Mouse (Mus musculus) hindbrain, embryonic 10.5 days (tissue): Measurements from ENCODE around the gene Trex1. TPM values are rescaled to one million over a fixed set of nuclear protein-coding genes. Genes with fewer than 3 reads are reported as not detected.
A peak's percentile ranks its signal among the peaks of the same experiment; 100 is the strongest.

Source experiments
- DNase-seq: peaks from one replicate; pipeline ENCODE4 v3.0.0-alpha.2; 2017; ENCODE audit warnings: low spot score
- H3K27ac ChIP-seq: fragments of 300-500 bp; sonication (generic); 2 replicates; pipeline ENCODE4 v1.5.1; 2016; ENCODE audit warnings: mild to moderate bottlenecking, moderate library complexity
- H3K27me3 ChIP-seq: fragments of 300-500 bp; sonication (generic); 2 replicates; pipeline ENCODE4 v1.6.1; 2016; ENCODE audit warnings: mild to moderate bottlenecking; ENCODE audit not compliant: poor library complexity, insufficient read depth, severe bottlenecking
- H3K36me3 ChIP-seq: fragments of 300-500 bp; sonication (generic); 2 replicates; pipeline ENCODE4 v1.6.1; 2016; ENCODE audit warnings: mild to moderate bottlenecking, moderate library complexity
- H3K4me1 ChIP-seq: fragments of 300-500 bp; sonication (generic); replicated peaks from 2 replicates; pipeline ENCODE4 v1.6.1; 2016; ENCODE audit warnings: mild to moderate bottlenecking
- H3K4me3 ChIP-seq: fragments of 300-500 bp; sonication (generic); 2 replicates; pipeline ENCODE4 v1.5.1; 2016; ENCODE audit warnings: mild to moderate bottlenecking, moderate library complexity
- H3K9me3 ChIP-seq: fragments of 300-500 bp; sonication (generic); 2 replicates; pipeline ENCODE4 v1.6.1; 2016; ENCODE audit warnings: mild to moderate bottlenecking, moderate library complexity
- WGBS: fragments of 180-500 bp; shearing (Covaris S2); methylation state at CpG from one replicate; pipeline ENCODE4 v1.1.7; 2016; 5-methylcytosine and 5-hydroxymethylcytosine counted together
- polyA plus RNA-seq: library from polyadenylated mRNA; unstranded; fragments of >200 nt; fragmentation: Nextera tagmentation; extraction: Ambion mirVana; gene quantifications from 2 replicates; pipeline ENCODE4 v1.2.1, GENCODE M21; 2016

The Trex1 gene
- 8.1 and 11.3 TPM in 2 replicates for polyA plus RNA-seq

- H3K4me3 ChIP-seq: peak within 1 kb of the TSS; percentile 43
- WGBS: 33% methylated on average over 15 of the region's 15 CpGs
Measured at GRCm38 (mm10) chr9:109059136-109059903, at the start of gene Trex1. Gene Trex1, minus strand, starts transcription at chr9:109059734.

GRCm38 (mm10) chr9:109107341-109107740, 47.8 kb upstream of the Trex1 start:
- Histone ChIP-seq H3K27ac (no peak overlapping the region), H3K9me3 (no peaks in the 10 kb centered on the region), H3K4me1 (0 out of 2 replicates have a peak, but pooled peaks cover 8% of the 10 kb centered on the region), H3K27me3 (no peaks in the 10 kb centered on the region), H3K36me3 (peaks cover 100% of the 10 kb centered on the region), H3K4me3 (no peak overlapping the region)
- DNase-seq: no peak
- 86% methylated on average over 6 of the region's 6 CpGs for WGBS

More at GRCm38 (mm10) chr9:109059136-109059903, at the start of gene Trex1:
- H3K36me3 ChIP-seq: peaks cover 82% of the 10 kb centered on the region
- H3K4me1 ChIP-seq: peaks cover 28% of the 10 kb centered on the region
- H3K27ac ChIP-seq: peak within 1 kb of the TSS; percentile 87
- H3K27me3 ChIP-seq: no peaks in the 10 kb centered on the region
- DNase-seq: peak; percentile 87
- H3K9me3 ChIP-seq: no peaks in the 10 kb centered on the region

DNA sequence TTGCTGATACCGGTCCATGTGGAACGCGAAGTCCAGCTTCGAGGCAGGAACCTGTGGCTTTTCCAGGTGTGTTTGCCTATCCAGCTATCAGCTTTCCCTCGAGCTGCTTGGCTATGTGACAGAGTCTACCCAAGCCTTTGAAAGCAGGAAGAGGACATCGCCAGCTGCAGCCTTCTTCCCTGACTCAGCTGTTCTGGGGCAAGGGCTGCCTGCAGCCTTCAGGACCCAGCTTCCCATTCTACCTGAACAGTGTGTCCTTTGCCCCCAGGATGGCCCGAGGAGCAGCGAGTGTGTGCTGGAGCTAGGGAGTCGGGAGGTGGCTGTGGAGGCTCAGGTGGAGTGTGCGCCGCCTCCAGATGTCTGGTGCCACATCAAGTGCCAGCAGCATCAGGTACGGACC, 46.1 kb upstream of the Trex1 start:
- Histone ChIP-seq H3K27ac (no peak overlapping the region), H3K27me3 (no peaks in the 10 kb centered on the region), H3K36me3 (peaks cover 100% of the 10 kb centered on the region), H3K9me3 (no peaks in the 10 kb centered on the region), H3K4me1 (0 out of 2 replicates have a peak, but pooled peaks cover 8% of the 10 kb centered on the region), H3K4me3 (no peak overlapping the region)
- DNase-seq: no peak
- 96% methylated on average over 12 of the region's 12 CpGs for WGBS

- Histone ChIP-seq H3K36me3 (peaks cover 100% of the 10 kb centered on the region), H3K27me3 (no peaks in the 10 kb centered on the region), H3K27ac (no peak overlapping the region), H3K4me1 (0 out of 2 replicates have a peak, but pooled peaks cover 8% of the 10 kb centered on the region), H3K9me3 (no peaks in the 10 kb centered on the region), H3K4me3 (no peak overlapping the region)
- no peak for DNase-seq
- 90% methylated on average over 12 of the region's 12 CpGs for WGBS
Measured at GRCm38 (mm10) chr9:109105011-109105410, 45.5 kb upstream of the Trex1 start.

DNA sequence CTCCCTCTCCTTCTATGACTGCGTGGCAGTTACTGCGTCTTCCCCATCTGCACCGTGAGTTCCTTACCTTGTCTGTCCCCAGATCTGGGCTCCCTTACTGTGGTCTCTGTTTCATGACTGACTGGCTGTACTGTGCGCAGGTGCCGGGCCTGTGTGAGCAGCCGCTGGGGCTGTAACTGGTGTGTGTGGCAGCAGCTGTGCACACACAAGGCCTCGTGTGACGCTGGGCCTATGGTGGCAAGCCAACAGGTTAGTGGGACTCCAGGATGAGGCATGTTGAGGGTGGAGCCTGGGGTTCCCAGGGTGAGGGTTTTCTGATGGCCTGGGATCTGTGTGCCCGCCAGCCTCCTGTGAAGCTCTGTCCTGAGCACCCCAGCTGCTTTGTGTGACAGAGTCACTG, 44.5 kb upstream of the Trex1 start:
- Histone ChIP-seq H3K4me3 (no peak overlapping the region), H3K27me3 (no peaks in the 10 kb centered on the region), H3K9me3 (no peaks in the 10 kb centered on the region), H3K36me3 (peaks cover 100% of the 10 kb centered on the region), H3K4me1 (peaks cover 14% of the 10 kb centered on the region), H3K27ac (no peak overlapping the region)
- WGBS: 86% methylated on average over 9 of the region's 9 CpGs
- no peak for DNase-seq

DNA sequence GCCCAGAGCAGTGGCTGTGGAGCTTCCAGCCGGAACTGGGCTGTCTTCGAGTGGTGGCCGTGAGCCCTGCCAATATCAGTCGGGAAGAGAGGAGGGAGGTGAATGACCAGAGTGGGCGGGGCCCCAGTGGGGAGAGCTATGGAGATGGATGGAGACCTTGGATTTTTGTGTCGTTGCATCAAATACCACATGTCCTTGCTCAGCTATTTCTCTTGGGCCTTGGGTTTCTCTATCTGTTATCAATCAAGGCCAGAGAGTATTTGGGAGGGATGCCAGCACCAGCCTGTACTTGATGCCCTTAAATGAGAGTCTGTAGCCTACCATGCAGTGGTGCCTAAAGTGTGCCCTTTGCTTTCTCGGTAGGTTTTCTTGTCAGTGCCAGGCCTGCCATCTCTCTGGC, 43.7 kb upstream of the Trex1 start:
- Histone ChIP-seq H3K27me3 (no peaks in the 10 kb centered on the region), H3K27ac (no peak overlapping the region), H3K4me3 (no peak overlapping the region), H3K36me3 (peaks cover 98% of the 10 kb centered on the region), H3K4me1 (peaks cover 22% of the 10 kb centered on the region), H3K9me3 (no peaks in the 10 kb centered on the region)
- no peak for DNase-seq
- WGBS: 85% methylated on average over 7 of the region's 7 CpGs

GRCm38 (mm10) chr9:109102541-109102940, 43.0 kb upstream of the Trex1 start:
- H3K27ac ChIP-seq: no peak overlapping the region
- no peak for DNase-seq
- H3K4me3 ChIP-seq: no peak overlapping the region
- no peaks in the 10 kb centered on the region for H3K27me3 ChIP-seq
- no peaks in the 10 kb centered on the region for H3K9me3 ChIP-seq
- peaks cover 95% of the 10 kb centered on the region for H3K36me3 ChIP-seq
- H3K4me1 ChIP-seq: peaks cover 29% of the 10 kb centered on the region
- WGBS: 90% methylated on average over 3 of the region's 3 CpGs

GRCm38 (mm10) chr9:109101933-109102445, 42.5 kb upstream of the Trex1 start:
- Histone ChIP-seq H3K4me3 (no peak overlapping the region), H3K4me1 (peaks cover 35% of the 10 kb centered on the region), H3K27ac (no peak overlapping the region; the same call in 1 of the 2 replicates), H3K36me3 (peaks cover 90% of the 10 kb centered on the region), H3K27me3 (no peaks in the 10 kb centered on the region), H3K9me3 (no peaks in the 10 kb centered on the region)
- DNase-seq: no peak
- 93% methylated on average over 5 of the region's 5 CpGs for WGBS

DNA sequence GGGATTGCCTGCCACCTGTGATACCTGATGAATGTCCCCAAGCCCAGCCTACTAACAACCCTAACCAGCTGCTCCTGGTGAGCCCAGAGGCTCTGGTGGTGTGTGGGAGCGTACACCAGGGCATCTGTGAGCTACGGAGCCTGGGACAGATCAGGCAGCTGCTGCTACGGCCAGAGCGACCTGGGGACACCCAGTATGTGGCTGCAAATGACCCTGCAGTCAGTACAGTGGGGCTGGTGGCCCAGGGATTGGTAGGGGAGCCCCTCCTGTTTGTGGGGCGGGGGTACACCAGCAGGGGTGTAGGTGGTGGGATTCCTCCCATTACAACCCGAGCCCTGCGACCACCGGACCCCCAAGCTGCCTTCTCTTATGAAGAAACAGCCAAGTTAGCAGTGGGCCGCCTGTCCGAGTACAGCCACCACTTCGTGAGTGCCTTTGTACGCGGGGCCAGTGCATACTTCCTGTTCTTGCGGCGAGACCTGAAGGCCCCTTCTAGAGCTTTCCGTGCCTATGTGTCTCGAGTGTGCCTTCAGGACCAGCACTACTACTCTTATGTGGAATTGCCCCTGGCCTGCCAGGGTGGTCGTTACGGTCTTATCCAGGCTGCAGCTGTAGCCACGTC, 40.9 kb upstream of the Trex1 start:
- Histone ChIP-seq H3K4me3 (no peak overlapping the region), H3K36me3 (peaks cover 74% of the 10 kb centered on the region), H3K9me3 (no peaks in the 10 kb centered on the region), H3K27me3 (no peaks in the 10 kb centered on the region), H3K4me1 (peaks cover 44% of the 10 kb centered on the region), H3K27ac (no peak overlapping the region)
- WGBS: 93% methylated on average over 20 of the region's 20 CpGs
- DNase-seq: no peak

DNA sequence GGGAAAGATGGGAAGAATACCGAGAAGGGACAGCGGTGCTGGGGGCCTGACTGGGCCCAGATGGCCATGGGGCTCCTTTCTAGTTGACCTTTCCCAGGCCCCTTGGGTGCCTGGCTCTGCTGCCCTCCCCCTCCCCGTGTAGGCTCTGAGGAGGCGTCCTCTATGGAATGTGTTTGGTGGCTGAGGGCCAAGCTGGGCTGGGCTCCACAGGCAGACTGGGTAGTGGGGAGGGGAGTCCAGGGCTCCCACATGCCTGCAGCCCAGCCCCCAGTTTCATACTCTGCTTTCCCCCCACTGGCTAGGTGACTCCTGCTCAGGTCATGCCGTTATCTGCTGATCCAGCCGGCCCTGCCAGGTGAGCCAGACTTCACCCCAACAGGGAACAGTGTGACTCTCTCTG, 39.4 kb upstream of the Trex1 start:
- Histone ChIP-seq H3K27me3 (no peaks in the 10 kb centered on the region), H3K4me1 (peaks cover 47% of the 10 kb centered on the region), H3K36me3 (peaks cover 59% of the 10 kb centered on the region), H3K9me3 (no peaks in the 10 kb centered on the region), H3K4me3 (peak overlapping the region; percentile 83), H3K27ac (peak overlapping the region; percentile 71)
- no peak for DNase-seq
- WGBS: 61% methylated on average over 6 of the region's 6 CpGs

- 90% methylated on average over 8 of the region's 8 CpGs for WGBS
- H3K27ac ChIP-seq: peak overlapping the region; percentile 98
- H3K4me3 ChIP-seq: peak overlapping the region; percentile 83
- H3K27me3 ChIP-seq: no peaks in the 10 kb centered on the region
- peaks cover 53% of the 10 kb centered on the region for H3K36me3 ChIP-seq
- H3K4me1 ChIP-seq: peaks cover 53% of the 10 kb centered on the region
- no peak for DNase-seq
- H3K9me3 ChIP-seq: no peaks in the 10 kb centered on the region
Measured at GRCm38 (mm10) chr9:109098366-109098765, 38.8 kb upstream of the Trex1 start.

GRCm38 (mm10) chr9:109097831-109098230, 38.3 kb upstream of the Trex1 start:
- 67% methylated on average over 5 of the region's 5 CpGs for WGBS
- H3K27ac ChIP-seq: peak overlapping the region; percentile 98
- DNase-seq: peak; percentile 24
- peaks cover 58% of the 10 kb centered on the region for H3K4me1 ChIP-seq
- H3K9me3 ChIP-seq: no peaks in the 10 kb centered on the region
- H3K27me3 ChIP-seq: no peaks in the 10 kb centered on the region
- H3K4me3 ChIP-seq: peak overlapping the region; percentile 83
- peaks cover 53% of the 10 kb centered on the region for H3K36me3 ChIP-seq

- H3K9me3 ChIP-seq: no peaks in the 10 kb centered on the region
- no peaks in the 10 kb centered on the region for H3K27me3 ChIP-seq
- H3K4me3 ChIP-seq: peak overlapping the region; percentile 83
- peak overlapping the region; percentile 98 for H3K27ac ChIP-seq
- DNase-seq: peak; percentile 39
- H3K4me1 ChIP-seq: peaks cover 63% of the 10 kb centered on the region
- 15% methylated on average over 6 of the region's 6 CpGs for WGBS
- H3K36me3 ChIP-seq: peaks cover 53% of the 10 kb centered on the region
Measured at GRCm38 (mm10) chr9:109097291-109097690, 37.8 kb upstream of the Trex1 start.
